Mouse (Mus musculus) adrenal gland, postnatal 10 days (tissue): ENCODE results near the gene Lamtor5. TPM values are rescaled to one million over a fixed set of nuclear protein-coding genes. Genes with fewer than 3 reads are reported as not detected.

Source experiments
- DNase-seq: peaks from one replicate; pipeline ENCODE4 v3.0.0; 2021; ENCODE audit warnings: mixed read lengths
- long read RNA-seq, 2 experiments: library from polyadenylated mRNA; stranded (forward); transcript quantifications; one replicate each; pipeline ENCODE4 v2.0.0; 2021
- total RNA-seq, 2 experiments: library from RNA; stranded (reverse); gene quantifications; 2 replicates each; pipeline ENCODE4 v1.2.3; 2021

Lamtor5 gene
- 10 to 100 TPM; 71.5 to 73.4 TPM for total RNA-seq
- long read RNA-seq, experiment 1, transcript Lamtor5-201 (4 exons, 881 nt) = major isoform, 93 of 96 reads
- long read RNA-seq, experiment 1, partial matches to known transcripts = 1 of 96 reads
- long read RNA-seq, experiment 1, other reads (novel, unspliced or antisense) = 2 of 96 reads
- long read RNA-seq, experiment 2, transcript Lamtor5-201 (4 exons, 881 nt) = major isoform, 65 of 69 reads
- long read RNA-seq, experiment 2, partial matches to known transcripts = 1 of 69 reads
- long read RNA-seq, experiment 2, other reads (novel, unspliced or antisense) = 3 of 69 reads

- peak; percentile 94 for DNase-seq
Measured at GRCm38 (mm10) chr3:107278479-107279269, at the start of gene Lamtor5. Gene Lamtor5, plus strand, starts transcription at chr3:107278858.

GRCm38 (mm10) chr3:107229221-107229620 lies 49.4 kb upstream of the Lamtor5 start:
- no peak for DNase-seq

- peak; percentile 40 for DNase-seq
Measured at GRCm38 (mm10) chr3:107229822-107230221, 48.8 kb upstream of the Lamtor5 start.

GRCm38 (mm10) chr3:107230527-107230926 lies 48.1 kb upstream of the Lamtor5 start, which contains the start of gene A630076J17Rik:
Gene A630076J17Rik, plus strand, starts transcription at chr3:107230614.
- DNase-seq = no peak

- no peak for DNase-seq
Measured at GRCm38 (mm10) chr3:107231202-107231601, 47.5 kb upstream of the Lamtor5 start.

GRCm38 (mm10) chr3:107233351-107233813 lies 45.3 kb upstream of the Lamtor5 start:
- peak; percentile 89 for DNase-seq

- DNase-seq = no peak
Measured at GRCm38 (mm10) chr3:107233945-107234344, 44.7 kb upstream of the Lamtor5 start.

GRCm38 (mm10) chr3:107238051-107238450 lies 40.6 kb upstream of the Lamtor5 start:
- DNase-seq = no peak

- no peak for DNase-seq
Measured at GRCm38 (mm10) chr3:107238471-107238980, 40.1 kb upstream of the Lamtor5 start.

- no peak for DNase-seq
Measured at GRCm38 (mm10) chr3:107239607-107240006, 39.1 kb upstream of the Lamtor5 start, which contains the start of gene Prok1. Gene Prok1, minus strand, starts transcription at chr3:107239707.

- peak; percentile 40 for DNase-seq
Measured at GRCm38 (mm10) chr3:107241389-107242094, 37.1 kb upstream of the Lamtor5 start.

GRCm38 (mm10) chr3:107246876-107247275 lies 31.8 kb upstream of the Lamtor5 start:
- DNase-seq = no peak

GRCm38 (mm10) chr3:107249042-107249441 lies 29.6 kb upstream of the Lamtor5 start:
- no peak for DNase-seq

- no peak for DNase-seq
Measured at GRCm38 (mm10) chr3:107250320-107250719, 28.3 kb upstream of the Lamtor5 start.

GRCm38 (mm10) chr3:107252035-107252434 lies 26.6 kb upstream of the Lamtor5 start:
- no peak for DNase-seq

- no peak for DNase-seq
Measured at GRCm38 (mm10) chr3:107253925-107254324, 24.7 kb upstream of the Lamtor5 start.

- no peak for DNase-seq
Measured at GRCm38 (mm10) chr3:107255992-107256391, 22.7 kb upstream of the Lamtor5 start.

- no peak for DNase-seq
Measured at GRCm38 (mm10) chr3:107256724-107257123, 21.9 kb upstream of the Lamtor5 start.

GRCm38 (mm10) chr3:107257924-107258323 lies 20.7 kb upstream of the Lamtor5 start:
- DNase-seq = no peak

GRCm38 (mm10) chr3:107260956-107261850 lies 17.5 kb upstream of the Lamtor5 start:
- no peak for DNase-seq

GRCm38 (mm10) chr3:107261851-107262165 lies 16.9 kb upstream of the Lamtor5 start:
- peak; percentile 69 for DNase-seq
